Mouse (Mus musculus): ENCODE results near the gene Ell3.

DNA sequence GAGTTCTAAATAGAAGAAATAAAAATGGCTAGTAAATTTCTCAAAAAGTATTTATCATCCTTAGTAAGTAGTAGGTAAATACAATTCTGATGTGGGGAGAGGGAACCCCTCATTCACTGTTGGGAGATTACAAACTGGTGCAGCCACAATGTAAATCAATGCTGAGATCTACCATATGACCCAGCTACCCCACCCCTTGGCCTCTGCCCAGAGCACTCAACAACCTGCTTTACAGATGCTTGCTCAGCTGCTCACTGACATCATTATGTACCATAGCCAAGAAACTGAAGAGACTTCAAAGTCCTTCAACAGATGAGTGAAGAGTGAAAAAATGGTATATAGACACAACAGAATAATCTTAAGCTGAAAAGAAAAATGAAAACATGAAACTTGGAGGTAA is 40.8 kb downstream of the Ell3 start:
- TF ChIP-seq POLR2A (IDR thresholded peaks at IDR 0.05; ENCODE audit: insufficient read length, low read depth): no peak
- TF ChIP-seq TCF12 (IDR thresholded peaks at IDR 0.05; ENCODE audit: insufficient read depth, poor library complexity, severe bottlenecking): no peak
- no peak for TF ChIP-seq E2F4 (IDR thresholded peaks at IDR 0.05; ENCODE audit: insufficient read depth)
- TF ChIP-seq MAX (IDR thresholded peaks at IDR 0.05; ENCODE audit: low read depth): no peak
- no peak for TF ChIP-seq POLR2AphosphoS2 (IDR thresholded peaks at IDR 0.05; ENCODE audit: insufficient read length, low read depth)
- TF ChIP-seq REST (IDR thresholded peaks at IDR 0.05; ENCODE audit: insufficient read depth, insufficient read length): no peak
- TF ChIP-seq MYOD1 (IDR thresholded peaks at IDR 0.05; ENCODE audit: control insufficient read depth in 1 of 3, insufficient read length in 2 of 3, low read depth in 2 of 3): peak in 2 of 3 experiments; percentile 1 to 29
- TF ChIP-seq USF1 (IDR thresholded peaks at IDR 0.05; ENCODE audit: low read depth): no peak
- TF ChIP-seq MYOG (IDR thresholded peaks at IDR 0.05; ENCODE audit: control insufficient read depth in 1 of 3, insufficient read depth in 1 of 3, insufficient read length in 2 of 3, low read depth in 2 of 3): no peak
- no peak for TF ChIP-seq SRF (IDR thresholded peaks at IDR 0.05; ENCODE audit: control insufficient read depth, insufficient read length, low read depth)
- TF ChIP-seq CEBPB (IDR thresholded peaks at IDR 0.05; ENCODE audit: insufficient read depth, poor library complexity, severe bottlenecking): no peak
- no peak for TF ChIP-seq TCF3 (IDR thresholded peaks at IDR 0.05; ENCODE audit: insufficient read length, low read depth)
